Mouse (Mus musculus) spleen, postnatal 4 days (tissue): Measurements from ENCODE around the gene Spc24.
"Not testable (repeated sequence)": the region's sequence is repeated elsewhere in the genome, so short reads cannot be mapped to it uniquely, and the experiment has no call there.

Experiments used
- DNase-seq, 2 experiments: peaks; one replicate each; pipeline ENCODE4 v3.0.0; 2022; ENCODE audit warnings: low spot score in 2 of 2

Spc24 gene

GRCm38 (mm10) chr9:21784517-21785307, 24.6 kb upstream of the Spc24 start:
- DNase-seq: no peak

DNA sequence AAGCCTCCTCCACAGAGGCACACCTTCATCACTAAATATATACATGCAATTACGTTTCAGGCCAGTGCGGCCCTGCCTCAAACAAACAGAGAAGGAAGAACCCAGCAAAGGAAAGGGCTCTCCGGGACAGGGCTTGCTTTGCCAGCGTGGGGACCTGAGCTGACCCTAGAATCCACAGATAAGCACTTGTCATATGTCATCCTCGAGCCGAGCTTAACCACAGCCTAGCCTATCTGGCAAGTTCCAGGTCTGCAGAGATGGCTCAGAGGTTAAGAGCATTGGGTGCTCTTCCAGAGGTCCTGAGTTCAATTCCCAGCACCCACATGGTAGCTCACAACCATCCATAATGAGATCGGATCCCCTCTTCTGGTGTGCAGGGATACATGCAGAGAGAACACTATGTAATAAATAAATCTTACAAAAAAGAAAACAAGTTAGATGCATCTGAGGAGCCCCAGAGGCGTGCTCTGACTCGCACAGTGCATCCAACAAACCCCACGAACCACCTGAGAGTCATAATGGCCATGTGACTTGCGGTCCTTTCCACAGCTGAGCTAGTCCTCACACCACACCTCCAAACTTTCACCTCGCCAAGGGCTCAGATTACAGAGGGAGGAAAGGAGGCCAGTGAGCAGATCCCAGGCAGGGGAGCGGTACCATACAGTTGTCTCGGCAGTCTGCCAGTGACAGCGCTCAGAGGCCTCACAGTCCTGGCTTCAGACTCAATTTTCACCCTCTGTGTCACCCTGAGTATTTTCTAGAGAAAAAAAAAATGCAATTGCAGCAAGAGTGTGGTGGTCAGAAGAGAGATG, 21.8 kb upstream of the Spc24 start:
- no peak for DNase-seq

DNA sequence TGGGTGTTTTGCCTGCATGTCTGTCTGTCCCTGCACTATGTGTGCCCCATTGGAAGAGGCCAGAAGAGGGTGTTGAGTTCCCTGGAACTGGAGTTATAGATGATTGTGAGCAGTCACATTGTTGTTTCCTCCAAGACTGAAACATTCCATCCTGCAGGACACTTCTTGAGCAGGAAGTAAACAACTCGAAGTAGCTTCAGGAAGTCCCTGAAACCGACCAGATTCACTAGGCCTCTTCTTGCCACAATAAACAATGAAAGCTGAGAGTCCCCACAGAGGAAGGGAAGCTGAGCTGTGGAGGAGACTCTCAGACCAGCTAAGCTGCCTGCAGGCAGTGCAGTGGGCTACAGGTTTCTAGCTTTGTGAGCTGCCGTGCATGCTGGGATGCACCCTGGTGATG, 17.6 kb upstream of the Spc24 start:
- DNase-seq: no peak

GRCm38 (mm10) chr9:21774353-21774752, 14.2 kb upstream of the Spc24 start:
- DNase-seq: no peak

DNA sequence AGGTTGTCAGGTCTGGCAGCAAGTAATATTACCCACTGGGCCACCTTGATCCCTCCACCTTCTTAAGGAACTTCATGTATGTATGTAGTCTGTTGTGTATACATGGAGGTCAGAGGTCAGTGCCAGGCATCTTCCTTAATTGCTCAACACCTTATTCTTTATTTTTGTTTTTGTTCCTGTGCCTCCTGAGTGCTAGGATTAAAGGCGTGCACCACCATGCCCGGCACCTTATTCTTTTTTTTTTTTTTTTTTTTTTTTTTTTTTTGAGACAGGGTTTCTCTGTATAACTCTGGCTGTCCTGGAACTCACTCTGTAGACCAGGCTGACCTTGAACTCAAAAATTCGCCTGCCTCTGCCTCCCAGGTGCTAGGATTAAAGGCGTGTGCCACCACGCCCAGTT, 13.3 kb upstream of the Spc24 start:
- DNase-seq: not testable (repeated sequence)

- DNase-seq: no peak
Observed at GRCm38 (mm10) chr9:21769558-21770183, 9.6 kb upstream of the Spc24 start.

DNA sequence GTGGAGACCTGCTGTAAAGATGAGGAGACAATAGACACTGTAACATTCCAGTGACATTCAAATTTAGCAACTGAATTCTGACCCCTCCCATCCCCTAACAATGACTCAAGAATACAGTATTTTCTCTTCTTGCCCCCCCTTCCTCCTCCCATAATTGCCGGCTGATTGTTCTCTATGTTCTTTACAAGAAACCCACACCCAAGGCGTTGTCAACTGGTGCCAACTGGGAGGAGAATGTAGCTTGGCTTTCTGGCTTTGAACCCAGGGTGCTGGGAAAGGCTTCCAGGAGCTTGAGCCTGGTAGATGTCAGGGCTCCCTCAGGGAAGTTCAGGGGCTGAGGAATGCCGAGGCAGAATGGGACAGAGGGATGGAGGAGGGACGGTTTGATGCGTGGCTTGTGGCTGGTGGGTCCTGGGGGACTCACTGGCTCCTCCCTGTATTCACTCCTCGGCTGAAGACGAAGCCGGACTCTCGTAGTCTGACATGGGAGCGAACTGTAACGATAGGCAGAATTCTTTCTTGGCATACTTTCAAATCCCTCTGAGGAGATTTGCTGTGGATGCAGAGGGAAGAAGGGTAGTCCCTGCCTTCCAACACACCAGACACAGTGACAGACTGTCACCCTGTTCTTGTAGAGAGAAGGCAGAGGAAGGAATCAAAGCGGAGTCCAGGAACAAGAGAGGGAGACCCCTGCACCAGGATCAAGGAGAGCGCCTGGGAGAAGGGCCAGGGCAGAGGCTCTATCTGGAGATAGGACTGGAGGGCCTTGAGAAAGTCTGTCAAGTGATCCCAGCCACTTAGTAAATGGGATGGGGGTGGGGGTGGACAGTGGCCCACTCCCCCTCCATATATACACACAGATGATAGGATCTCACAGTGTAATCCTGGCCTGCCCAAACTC, 8.7 kb upstream of the Spc24 start:
- DNase-seq: no peak

DNA sequence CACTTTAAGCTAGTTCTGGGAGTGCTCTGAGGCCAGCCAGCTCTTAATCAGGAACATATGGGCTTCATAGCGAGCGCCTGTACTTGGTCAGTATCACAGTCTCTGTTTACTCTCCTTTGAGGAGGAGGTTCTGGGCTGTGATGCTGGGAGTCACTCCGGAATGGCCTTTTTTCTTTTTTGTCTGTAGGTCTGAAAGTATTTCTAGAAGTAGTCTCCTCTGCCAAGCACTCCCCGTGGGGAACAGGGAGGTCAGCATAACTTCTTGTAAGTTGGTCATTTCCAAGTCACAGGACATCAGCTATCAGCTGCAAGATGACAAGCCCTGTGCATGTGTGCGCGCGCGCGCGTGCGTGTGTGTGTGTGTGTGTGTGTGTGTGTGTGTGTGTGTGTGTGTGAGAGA, 7.8 kb upstream of the Spc24 start:
- no peak for DNase-seq

DNA sequence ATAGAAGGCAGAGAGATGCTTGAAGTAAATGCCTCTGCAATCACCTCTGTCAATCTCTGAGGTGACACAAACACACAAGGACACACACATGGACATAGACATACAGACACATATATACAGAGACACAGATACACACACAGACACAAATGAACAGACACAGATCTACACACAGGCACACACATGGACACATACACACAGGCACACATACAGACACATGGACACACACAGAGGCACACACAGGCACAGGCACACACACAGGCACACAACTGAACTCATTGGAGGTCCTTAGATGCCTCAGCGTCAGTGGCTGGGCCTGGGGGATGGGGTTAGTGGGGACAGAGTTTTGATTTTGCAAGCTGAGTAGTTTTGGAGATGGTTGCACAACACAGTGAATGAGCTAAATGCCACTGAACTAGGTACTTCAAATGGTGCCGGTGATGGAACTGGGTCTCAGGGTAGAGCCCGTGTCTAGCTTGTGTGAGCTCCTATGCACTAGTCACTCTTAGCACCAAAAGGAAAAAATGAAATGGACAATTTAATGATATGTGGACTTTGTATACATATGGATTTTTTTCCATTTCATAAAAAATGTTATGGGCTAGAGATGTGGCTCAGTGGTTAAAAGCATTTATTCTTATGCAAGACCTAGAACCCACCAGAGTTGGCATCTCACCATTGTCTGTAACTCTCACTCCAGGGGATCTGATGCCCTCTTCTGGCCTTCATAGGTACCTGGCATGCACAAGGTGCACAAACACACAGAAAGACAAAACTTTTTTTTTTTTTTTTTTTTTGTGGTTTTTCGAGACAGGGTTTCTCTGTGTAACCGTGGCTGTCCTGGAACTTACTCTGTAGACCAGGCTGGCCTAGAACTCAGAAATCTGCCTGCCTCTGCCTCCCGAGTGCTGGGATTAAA, 4.2 kb upstream of the Spc24 start:
- DNase-seq: no peak

GRCm38 (mm10) chr9:21762135-21762534, 2.0 kb upstream of the Spc24 start:
- DNase-seq: no peak

DNA sequence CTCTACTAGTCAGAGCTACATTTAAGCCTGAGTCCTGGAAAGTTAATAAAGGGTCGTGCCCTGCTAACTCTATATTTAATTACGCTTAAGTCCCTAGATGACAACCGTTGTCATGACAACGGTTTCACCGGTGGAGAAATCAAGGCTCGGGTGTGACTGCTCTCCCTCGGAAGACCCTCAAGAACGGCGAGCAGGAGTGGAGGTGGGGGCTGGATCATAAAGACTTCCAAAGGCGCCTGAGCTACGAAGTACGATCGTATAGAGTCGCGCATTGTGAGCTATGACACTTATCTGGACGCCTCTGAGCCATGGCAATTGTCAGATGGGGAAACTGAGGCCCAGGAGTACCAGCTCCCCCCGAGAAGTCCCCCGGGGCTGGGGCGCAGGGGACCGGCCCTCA, 385 bp downstream of the Spc24 start:
- DNase-seq: no peak

DNA sequence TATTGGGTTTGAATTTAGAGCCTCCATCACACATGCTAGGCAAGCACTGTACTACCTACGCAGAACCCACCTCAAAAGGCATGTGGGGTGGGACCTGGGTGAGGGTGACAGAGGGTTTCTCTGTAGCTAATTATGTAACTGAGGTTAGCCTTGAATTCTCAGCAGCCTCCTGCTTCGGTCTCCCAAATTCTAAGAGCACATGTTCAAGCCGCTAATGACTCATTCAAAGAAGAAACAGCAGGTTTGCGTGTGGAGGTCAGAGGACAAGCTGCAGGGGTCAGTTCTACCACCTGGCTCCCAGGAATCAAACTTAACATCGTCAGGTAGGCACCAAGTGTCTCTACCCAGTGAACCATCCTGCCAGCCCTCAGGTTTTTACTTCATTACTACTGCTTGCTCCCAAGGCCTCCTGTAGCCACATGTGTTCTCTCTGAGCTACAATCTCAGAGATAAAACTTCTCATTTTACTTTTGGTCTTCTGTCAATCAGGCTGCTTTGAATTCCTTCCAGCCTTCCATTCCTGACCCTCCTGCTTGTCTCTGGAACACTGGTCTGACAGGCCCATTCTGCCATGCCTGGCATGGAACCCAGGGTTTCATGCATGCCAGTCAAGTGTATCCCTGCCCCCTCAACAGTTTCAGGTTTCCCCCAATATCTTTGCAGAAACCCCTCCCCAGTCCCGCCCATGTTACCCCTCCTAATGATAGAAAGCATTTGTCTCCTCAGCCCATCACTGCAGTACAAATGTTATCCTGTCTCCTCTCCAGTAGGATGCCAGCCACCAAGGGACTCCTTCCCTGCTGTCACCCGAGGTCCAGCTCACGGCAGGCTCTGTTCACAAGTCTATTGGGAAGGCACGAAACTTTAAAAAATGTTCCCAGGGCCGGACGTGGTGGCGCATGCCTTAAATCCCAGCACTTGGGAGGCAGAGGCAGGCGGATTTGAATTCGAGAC, 1.2 kb downstream of the Spc24 start:
- no peak for DNase-seq

DNA sequence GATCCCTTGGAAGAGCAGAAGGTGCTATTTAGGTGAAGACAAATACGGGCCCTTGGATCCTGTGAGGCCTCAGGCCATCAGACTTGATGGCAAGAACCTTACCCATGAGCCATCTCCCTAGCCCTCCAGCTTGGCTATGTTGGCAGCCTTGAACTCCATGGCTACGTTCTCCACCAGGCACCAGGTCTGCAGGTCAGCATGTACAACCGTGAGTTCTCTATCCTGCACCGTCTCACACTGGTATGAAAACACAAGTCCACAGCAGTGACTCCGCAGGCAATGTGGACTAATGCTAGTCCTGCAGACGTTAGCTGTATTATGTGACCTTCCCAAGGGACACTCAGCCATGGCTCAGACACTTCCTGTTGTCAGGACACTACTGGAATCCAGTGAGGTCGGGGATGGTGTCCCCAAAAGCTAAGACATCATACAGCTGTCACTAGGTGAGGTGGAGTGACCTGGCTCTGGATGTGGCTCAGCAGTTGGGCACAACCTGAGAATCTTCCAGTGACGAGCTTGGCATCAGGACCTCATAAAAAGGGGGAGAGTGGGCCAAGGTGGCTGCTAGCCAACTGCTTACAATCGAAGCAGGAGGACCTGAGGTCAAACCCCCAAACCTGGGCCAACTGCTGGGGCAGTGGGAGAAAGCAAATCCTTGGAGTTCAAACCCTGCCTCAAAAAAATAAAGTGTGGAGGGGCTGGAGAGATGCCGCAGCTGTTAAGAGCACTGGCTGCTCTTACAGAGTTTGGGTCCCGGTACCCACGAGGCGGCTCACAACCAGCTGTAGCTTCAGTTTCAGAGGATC, 5.4 kb downstream of the Spc24 start:
- DNase-seq: no peak

DNA sequence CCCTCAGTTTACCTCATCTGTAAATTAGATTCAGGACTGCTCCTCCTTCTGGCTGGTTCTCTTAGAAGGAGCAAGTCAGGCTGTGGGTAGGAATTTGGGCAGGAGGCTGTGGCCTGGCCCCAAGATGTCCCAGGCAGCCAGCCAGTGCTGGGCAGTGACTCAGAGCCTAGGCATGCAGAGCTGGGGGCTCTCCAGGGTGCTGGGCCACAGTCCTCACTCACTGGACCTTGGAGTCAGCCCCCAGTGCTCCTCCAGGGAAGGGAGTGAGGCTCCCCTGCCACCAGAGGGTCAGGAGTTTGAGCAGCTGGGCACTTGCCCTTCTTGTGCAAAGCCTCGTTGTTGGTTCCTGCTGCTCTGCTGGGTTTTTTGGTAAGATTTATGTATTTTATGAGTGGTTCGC, 6.1 kb downstream of the Spc24 start:
- DNase-seq: no peak

DNA sequence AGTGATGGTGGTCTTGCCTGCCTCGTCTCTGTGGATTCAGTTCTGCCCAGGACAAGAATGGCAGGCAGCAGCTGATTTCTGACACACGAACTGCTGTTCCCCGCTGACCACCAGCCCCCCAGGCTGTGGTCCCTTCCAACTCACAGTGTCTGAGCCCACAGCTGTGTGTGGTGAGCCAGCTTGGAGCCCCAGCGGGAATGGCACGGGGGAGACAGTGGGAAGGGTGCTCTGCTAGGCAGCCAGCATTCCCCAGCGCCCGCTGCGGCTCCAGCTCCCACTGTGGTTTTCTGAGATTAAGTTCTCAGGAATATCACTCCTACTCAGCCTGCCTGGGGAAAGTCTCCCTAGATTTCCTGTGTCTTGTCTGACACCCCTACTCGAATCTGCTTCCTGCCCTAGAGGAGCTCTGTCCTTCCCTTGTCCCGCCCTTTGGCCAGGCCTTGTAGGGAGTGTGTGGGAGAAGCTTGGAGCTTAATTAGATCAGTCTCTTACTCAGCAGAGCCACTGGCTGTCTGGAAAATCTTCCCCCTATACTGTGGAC, 7.8 kb downstream of the Spc24 start:
- no peak for DNase-seq

DNA sequence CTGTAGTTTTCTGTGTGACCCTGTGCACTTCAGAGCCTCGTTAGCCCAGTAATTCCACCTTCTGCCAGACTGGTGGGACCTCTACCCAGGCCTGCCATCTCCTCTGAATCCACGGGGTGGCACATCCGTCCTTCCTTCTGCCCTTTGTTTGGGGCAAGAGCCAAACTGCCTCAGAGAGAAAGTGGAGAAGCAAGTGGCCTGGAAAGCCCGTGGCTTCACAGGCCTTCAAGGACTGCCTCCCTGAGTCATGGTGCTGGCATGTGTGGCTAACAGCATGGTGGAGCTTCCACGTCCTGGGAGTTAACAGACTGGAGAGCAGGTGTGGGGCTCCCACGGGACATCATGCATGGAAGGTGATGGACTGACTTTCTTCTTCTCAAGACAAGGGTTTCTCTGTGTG, 8.8 kb downstream of the Spc24 start:
- DNase-seq: no peak

DNA sequence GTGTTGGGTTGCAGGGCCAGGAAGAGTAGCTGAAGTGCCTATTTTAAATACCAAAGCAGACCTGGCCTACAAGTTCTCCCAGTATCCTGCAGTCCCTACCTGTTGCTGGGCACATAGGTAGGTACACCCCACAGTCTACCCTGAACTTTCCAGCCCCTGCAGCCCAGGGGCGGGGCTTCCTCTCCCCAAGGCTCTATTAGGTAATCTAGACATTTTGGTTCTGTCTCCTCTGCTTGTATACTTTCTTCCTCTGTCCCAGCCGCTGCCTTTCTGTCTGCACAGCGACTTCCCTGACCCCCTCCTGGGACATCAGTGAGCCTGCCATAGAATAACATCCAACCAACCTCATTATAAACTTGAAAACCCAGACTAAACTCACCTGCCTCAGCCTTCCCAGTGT, 9.7 kb downstream of the Spc24 start:
- no peak for DNase-seq

DNA sequence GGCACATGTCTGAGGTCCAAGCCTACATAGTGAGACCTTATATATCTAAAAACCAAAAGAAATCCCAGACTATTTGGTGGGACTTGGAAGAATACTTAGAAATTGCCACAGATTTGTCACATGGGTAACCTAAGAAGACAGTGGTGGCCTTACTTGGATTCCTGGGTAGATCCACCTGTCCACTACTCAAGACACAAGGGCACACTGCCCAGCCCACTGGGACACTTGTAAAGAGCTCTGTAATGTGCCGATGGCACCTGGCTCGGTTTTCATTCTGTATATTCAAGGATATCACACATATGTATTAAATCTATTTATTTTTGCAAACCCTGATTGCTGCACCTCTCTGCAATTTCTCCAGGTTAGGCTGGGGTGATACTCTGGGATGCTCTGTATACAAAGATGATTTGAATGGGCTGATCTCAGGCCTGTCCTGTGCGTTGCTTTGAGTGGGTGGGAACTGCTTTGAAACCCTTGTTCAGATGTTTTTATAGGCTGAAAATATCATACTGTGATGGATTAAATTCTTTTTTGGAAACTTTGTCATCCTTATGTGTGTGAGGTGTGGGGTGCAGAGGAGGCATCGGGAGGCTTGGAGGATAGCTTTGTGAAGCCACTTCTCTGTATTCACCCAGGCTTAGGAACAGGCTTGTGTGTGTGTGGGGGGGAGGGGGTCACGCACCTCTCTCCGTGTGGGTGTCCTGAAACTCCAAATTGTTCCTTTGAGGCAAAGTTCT, 10.6 kb downstream of the Spc24 start:
- no peak for DNase-seq
